Mouse (Mus musculus): ENCODE results near the gene Siah1b.

Siah1b gene

DNA sequence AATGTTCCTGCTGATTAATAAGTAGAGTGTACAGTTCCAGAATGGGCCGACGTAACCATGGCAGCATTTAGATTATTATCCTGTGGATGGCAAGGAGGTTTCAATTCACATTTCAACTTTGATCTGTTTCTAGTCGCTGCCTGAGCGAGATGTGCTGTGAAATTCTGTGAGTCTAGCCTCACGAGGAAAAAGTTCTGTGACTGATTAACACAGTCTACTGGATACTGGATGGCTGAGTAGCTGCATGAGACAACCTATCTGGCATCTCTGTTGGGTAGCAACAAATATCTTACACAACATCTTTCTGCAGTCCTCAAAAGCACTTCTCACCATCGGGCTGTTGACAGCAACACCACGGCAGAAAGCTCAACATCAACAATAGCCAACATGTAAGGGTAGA lies 43.8 kb downstream of the Siah1b start:
- DNase-seq (ENCODE audit: low read depth), result no peak

DNA sequence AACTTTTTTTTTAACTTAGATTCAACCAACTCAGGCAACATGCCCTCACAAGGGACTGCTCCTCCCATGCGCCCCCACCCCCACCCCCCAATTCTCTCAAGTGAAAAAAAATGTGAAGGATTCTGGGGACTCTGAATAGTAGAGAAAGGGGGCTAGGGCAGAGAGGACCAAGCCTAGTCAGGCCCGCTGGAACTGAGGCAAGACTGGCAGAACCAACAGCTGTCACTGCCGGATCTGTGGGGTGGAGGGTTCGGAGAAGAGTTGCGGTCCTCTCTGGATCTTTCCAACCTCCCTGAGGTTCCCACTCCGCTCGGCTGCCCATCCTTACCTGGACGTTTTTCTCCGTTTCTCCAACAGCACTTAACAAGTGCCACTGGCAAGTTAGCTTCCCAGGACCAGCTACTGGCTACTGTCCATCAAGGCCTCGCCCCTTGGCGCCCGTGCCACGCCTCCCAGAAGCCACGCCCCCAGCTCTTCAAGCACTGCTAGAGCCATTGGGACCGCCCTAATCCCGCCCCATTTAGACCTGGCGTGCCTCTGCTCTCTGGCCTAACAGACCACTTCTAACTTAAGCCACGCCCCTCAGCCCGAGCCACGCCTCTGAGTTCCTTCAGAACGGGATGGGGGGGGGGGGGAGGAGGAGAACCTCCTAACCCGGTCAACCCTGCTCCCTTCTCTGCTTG lies 48.5 kb downstream of the Siah1b start, which contains the start of gene Car5b:
Car5b (minus strand) TSS at position 391 of the 683 bp plus-strand sequence.
- peak; percentile 90 for DNase-seq (ENCODE audit: low read depth)
